Mouse (Mus musculus): ENCODE results near the gene Hspa1l. TPM values are rescaled to one million over a fixed set of nuclear protein-coding genes. Genes with fewer than 3 reads are reported as not detected.
"Not testable (repeated sequence)": the region's sequence is repeated elsewhere in the genome, so short reads cannot be mapped to it uniquely, and the experiment has no call there.

Hspa1l gene
- total and polyA plus RNA-seq, 2 experiments from 2014 or later = 0.76 to 0.99 TPM

DNA sequence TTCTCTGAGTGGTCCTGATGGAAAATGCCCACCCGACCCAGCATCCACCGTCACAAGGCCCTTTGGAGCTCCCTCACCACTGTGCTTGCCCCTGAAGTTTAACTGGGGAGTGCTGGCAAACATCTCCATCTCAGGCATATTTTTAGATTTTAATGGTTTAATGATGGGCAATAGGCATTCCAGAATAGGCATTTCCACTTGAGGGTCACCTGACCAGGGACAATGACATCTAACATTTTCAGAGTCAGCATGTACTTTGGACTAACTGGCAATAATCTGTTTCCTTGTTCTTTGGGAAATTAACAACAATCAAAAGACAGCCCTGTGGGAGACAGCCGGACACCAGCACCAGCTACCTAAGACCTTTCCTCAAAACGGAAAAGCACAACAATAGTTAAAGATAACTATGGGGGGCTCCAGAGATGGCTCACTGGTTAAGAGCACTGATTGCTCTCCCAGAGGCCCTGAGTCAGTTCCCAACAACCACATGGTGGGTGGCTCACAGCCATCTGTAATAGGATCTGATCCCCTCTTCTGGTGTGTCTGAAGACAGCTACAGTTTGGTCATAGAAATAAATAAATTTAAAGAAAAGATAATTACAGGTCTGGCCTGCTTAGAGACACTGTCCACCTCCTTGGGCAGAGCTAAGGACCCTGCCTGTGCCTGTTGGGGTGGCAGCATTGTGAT lies 29.2 kb upstream of the Hspa1l start:
- WGBS = 89% methylated on average over 4 of the region's 4 CpGs
- H3K27me3 ChIP-seq (ENCODE audit: insufficient read depth, low read length) = no peaks in the 10 kb centered on the region
- H3K4me3 ChIP-seq (ENCODE audit: low read length) = no peak overlapping the region
- H3K9ac ChIP-seq (replicated peaks; ENCODE audit: low read length) = no peak overlapping the region
- H3K36me3 ChIP-seq (ENCODE audit: insufficient read depth, low read length) = no peaks in the 10 kb centered on the region
- no peak for DNase-seq (ENCODE audit: low spot score)
- no peak overlapping the region for H3K27ac ChIP-seq
- TF ChIP-seq CTCF (IDR thresholded peaks at IDR 0.05; ENCODE audit: low read depth) = no peak
- H3K4me1 ChIP-seq (ENCODE audit: insufficient read depth, low read length) = no peaks in the 10 kb centered on the region
- H3K4me2 ChIP-seq (ENCODE audit: low read depth, low read length) = no peak overlapping the region
- no peak for ATAC-seq
- H3K9me3 ChIP-seq (ENCODE audit: low read length) = no peaks in the 10 kb centered on the region

DNA sequence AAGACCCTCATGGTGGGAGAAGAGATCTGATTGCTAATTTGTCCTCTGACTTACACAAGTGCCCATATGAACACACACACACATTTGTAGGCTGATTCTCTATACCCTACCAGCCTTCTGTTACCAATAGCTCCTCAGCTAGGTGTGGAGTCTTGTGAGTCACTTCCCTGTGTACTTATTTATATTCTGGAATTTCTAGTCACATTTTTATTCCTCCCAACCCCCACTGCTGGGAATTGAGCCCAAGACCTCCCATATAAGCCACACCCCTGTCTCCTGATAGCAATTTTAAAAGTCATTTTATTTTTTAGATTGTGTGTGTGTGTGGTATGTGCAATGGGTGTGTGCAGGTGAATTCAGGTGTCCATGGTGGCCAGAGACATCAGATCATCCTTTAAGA lies 28.1 kb upstream of the Hspa1l start:
- Histone ChIP-seq H3K27me3 (ENCODE audit: insufficient read depth, low read length) (no peaks in the 10 kb centered on the region), H3K9me3 (ENCODE audit: low read length) (no peaks in the 10 kb centered on the region), H3K4me2 (ENCODE audit: low read depth, low read length) (no peak overlapping the region), H3K4me1 (ENCODE audit: insufficient read depth, low read length) (no peaks in the 10 kb centered on the region), H3K9ac (replicated peaks; ENCODE audit: low read length) (no peak overlapping the region), H3K27ac (no peak overlapping the region), H3K36me3 (ENCODE audit: insufficient read depth, low read length) (no peaks in the 10 kb centered on the region), H3K4me3 (ENCODE audit: low read length) (no peak overlapping the region)
- ATAC-seq (no peak), DNase-seq (ENCODE audit: low spot score) (no peak)
- TF ChIP-seq CTCF (IDR thresholded peaks at IDR 0.05; ENCODE audit: low read depth) = no peak

DNA sequence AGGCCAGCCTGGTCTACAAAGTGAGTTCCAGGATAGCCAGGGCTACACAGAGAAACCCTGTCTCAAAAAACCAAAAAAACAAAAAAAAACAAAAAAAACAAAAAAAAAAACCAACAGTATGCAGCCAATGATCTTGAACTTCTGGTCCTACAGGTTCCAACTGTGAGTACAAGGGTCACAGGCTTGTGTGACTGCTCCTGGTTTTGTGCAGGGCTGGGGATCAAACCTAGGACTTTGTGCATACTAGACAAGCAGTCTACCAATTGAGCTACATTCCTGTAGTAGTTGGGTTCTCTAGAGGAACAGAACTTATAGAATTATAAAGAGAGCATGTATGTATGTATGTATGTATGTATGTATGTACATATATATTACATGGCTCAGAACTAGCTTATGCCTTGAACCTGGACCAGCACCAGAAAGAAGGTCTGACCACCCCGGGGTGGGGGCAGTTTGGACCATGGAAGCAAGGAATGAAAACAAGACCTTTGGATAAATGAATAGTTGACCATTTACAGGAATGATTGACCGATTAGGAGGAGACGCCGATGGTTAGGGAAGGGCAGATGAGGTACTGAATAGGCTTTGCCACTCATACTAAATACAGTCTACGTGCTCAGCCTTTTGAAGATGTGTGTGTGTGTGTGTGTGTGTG lies 25.9 kb upstream of the Hspa1l start:
- Histone ChIP-seq H3K36me3 (ENCODE audit: insufficient read depth, low read length) (0 out of 2 replicates have a peak, but pooled peaks cover 7% of the 10 kb centered on the region), H3K4me2 (ENCODE audit: low read depth, low read length) (no peak overlapping the region), H3K27me3 (ENCODE audit: insufficient read depth, low read length) (no peaks in the 10 kb centered on the region), H3K27ac (no peak overlapping the region), H3K9me3 (ENCODE audit: low read length) (no peaks in the 10 kb centered on the region), H3K4me1 (ENCODE audit: insufficient read depth, low read length) (no peaks in the 10 kb centered on the region), H3K9ac (replicated peaks; ENCODE audit: low read length) (no peak overlapping the region), H3K4me3 (ENCODE audit: low read length) (no peak overlapping the region)
- no peak for TF ChIP-seq CTCF (IDR thresholded peaks at IDR 0.05; ENCODE audit: low read depth)
- DNase-seq (ENCODE audit: low spot score) = no peak
- no peak for ATAC-seq
- 91% methylated on average over 5 of the region's 5 CpGs for WGBS

GRCm38 (mm10) chr17:34947606-34948005 lies 24.9 kb upstream of the Hspa1l start:
- TF ChIP-seq CTCF (IDR thresholded peaks at IDR 0.05; ENCODE audit: low read depth) = peak; percentile 55
- H3K36me3 ChIP-seq (ENCODE audit: insufficient read depth, low read length) = 0 out of 2 replicates have a peak, but pooled peaks cover 7% of the 10 kb centered on the region
- H3K9me3 ChIP-seq (ENCODE audit: low read length) = no peaks in the 10 kb centered on the region
- ATAC-seq (no peak), DNase-seq (ENCODE audit: low spot score) (peak; percentile 56)
- no peaks in the 10 kb centered on the region for H3K4me1 ChIP-seq (ENCODE audit: insufficient read depth, low read length)
- WGBS = 26% methylated on average over 8 of the region's 8 CpGs
- H3K4me3 ChIP-seq (ENCODE audit: low read length) = no peak overlapping the region
- H3K4me2 ChIP-seq (ENCODE audit: low read depth, low read length) = no peak overlapping the region
- no peak overlapping the region for H3K9ac ChIP-seq (replicated peaks; ENCODE audit: low read length)
- no peaks in the 10 kb centered on the region for H3K27me3 ChIP-seq (ENCODE audit: insufficient read depth, low read length)
- no peak overlapping the region for H3K27ac ChIP-seq

- not testable (repeated sequence) for H3K4me3 ChIP-seq (ENCODE audit: low read length); H3K9ac ChIP-seq (replicated peaks; ENCODE audit: low read length); H3K27ac ChIP-seq; H3K4me1 ChIP-seq (ENCODE audit: insufficient read depth, low read length); H3K9me3 ChIP-seq (ENCODE audit: low read length); ATAC-seq; H3K36me3 ChIP-seq (ENCODE audit: insufficient read depth, low read length); H3K4me2 ChIP-seq (ENCODE audit: low read depth, low read length); H3K27me3 ChIP-seq (ENCODE audit: insufficient read depth, low read length)
- DNase-seq (ENCODE audit: low spot score) = peak; percentile 13
- WGBS = 65% methylated on average over 9 of the region's 9 CpGs
Observed at GRCm38 (mm10) chr17:34948721-34949552, 23.6 kb upstream of the Hspa1l start.

DNA sequence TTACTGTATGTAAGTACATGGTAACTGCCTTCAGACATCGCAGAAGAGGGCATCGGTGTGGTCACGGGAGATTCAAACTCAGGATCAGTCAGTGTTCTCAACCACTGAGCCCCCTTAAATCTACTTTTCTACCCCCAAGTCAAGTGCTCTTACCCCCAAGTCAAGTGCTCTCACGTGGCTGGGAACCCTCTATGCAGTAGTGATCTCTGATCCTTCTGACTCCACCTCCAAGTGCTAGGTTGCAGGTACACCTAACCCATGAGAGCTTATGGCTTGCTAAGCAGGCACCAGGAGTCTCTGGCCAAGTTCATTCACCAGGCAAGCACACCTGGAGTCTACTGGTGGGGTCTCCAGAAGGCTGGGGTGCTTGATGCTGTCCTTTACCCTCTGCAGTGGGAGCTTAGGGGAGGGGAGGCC lies 22.9 kb upstream of the Hspa1l start:
- Histone ChIP-seq H3K27me3 (ENCODE audit: insufficient read depth, low read length) (no peaks in the 10 kb centered on the region), H3K4me2 (ENCODE audit: low read depth, low read length) (no peak overlapping the region), H3K4me3 (ENCODE audit: low read length) (no peak overlapping the region), H3K9ac (replicated peaks; ENCODE audit: low read length) (no peak overlapping the region), H3K4me1 (ENCODE audit: insufficient read depth, low read length) (no peaks in the 10 kb centered on the region), H3K36me3 (ENCODE audit: insufficient read depth, low read length) (0 out of 2 replicates have a peak, but pooled peaks cover 7% of the 10 kb centered on the region), H3K27ac (no peak overlapping the region), H3K9me3 (ENCODE audit: low read length) (no peaks in the 10 kb centered on the region)
- DNase-seq (ENCODE audit: low spot score) (no peak), ATAC-seq (no peak)
- TF ChIP-seq CTCF (IDR thresholded peaks at IDR 0.05; ENCODE audit: low read depth) = no peak
- WGBS = 37% methylated on average over 4 of the region's 4 CpGs

Measured in hindbrain, postnatal 0 days (tissue).